Mouse (Mus musculus) thymus, adult 18-20 months (tissue): ENCODE measurements around the gene Orai1.
A peak's percentile ranks its signal among the peaks of the same experiment; 100 is the strongest.

Experiments
- DNase-seq, 2 experiments: peaks; one replicate each; pipeline ENCODE4 v3.0.0; 2022; ENCODE audit warnings: mixed read lengths in 2 of 2

The Orai1 gene

GRCm38 (mm10) chr5:123068714-123069113 is 53.8 kb downstream of the Orai1 start:
- no peak for DNase-seq

GRCm38 (mm10) chr5:123075576-123076418 is 60.9 kb downstream of the Orai1 start:
- DNase-seq, result peak; percentile 90 to 91

- DNase-seq, result peak; percentile 78 to 88
Measured at GRCm38 (mm10) chr5:123076419-123077281, 61.8 kb downstream of the Orai1 start.

- no peak for DNase-seq
Measured at GRCm38 (mm10) chr5:123079568-123079967, 64.7 kb downstream of the Orai1 start.

- no peak for DNase-seq
Measured at GRCm38 (mm10) chr5:123080041-123080440, 65.2 kb downstream of the Orai1 start.
